Mouse (Mus musculus) erythroblast, embryonic 14.5 days (primary cell): Measurements from ENCODE around the gene Fam240a.

ENCODE experiments used
- GATA1 ChIP-seq: IDR thresholded peaks from 2 replicates; pipeline ENCODE4 v1.6.1; 2012; ENCODE audit warnings: low read length, inconsistent platforms, mixed read lengths
- TAL1 ChIP-seq: IDR thresholded peaks from 3 replicates; pipeline ENCODE4 v1.6.1; 2012; ENCODE audit warnings: low read length, inconsistent platforms, mixed read lengths

GRCm38 (mm10) chr9:110950109-110950508 lies 33.4 kb upstream of the Fam240a start:
- TF ChIP-seq TAL1, result no peak
- TF ChIP-seq GATA1, result no peak
